Mouse (Mus musculus) adrenal gland, postnatal 36 days (tissue): ENCODE results near the gene Rpa1. TPM values are rescaled to one million over a fixed set of nuclear protein-coding genes. Genes with fewer than 3 reads are reported as not detected.
"Not testable (repeated sequence)": the region's sequence is repeated elsewhere in the genome, so short reads cannot be mapped to it uniquely, and the experiment has no call there.

Experiments
- DNase-seq, 2 experiments: peaks; one replicate each; pipeline ENCODE4 v3.0.0; 2021; ENCODE audit warnings: mixed read lengths in 1 of 2
- total RNA-seq, 2 experiments: library from RNA; stranded (reverse); gene quantifications; 2 replicates each; pipeline ENCODE4 v1.2.3; 2021

Rpa1 gene
- total RNA-seq, 2 experiments from 2014 or later = 51.3 to 56.1 TPM

- DNase-seq = peak in 1 of 2 experiments; percentile 25
Measured at GRCm38 (mm10) chr11:75286868-75287267, 61.3 kb downstream of the Rpa1 start.

GRCm38 (mm10) chr11:75285893-75286467, 62.1 kb downstream of the Rpa1 start:
- DNase-seq = peak; percentile 71 to 81

- DNase-seq = not testable (repeated sequence)
Measured at GRCm38 (mm10) chr11:75283784-75284183, 64.3 kb downstream of the Rpa1 start.

GRCm38 (mm10) chr11:75282496-75283120, 65.5 kb downstream of the Rpa1 start:
- DNase-seq = peak; percentile 55 to 79

GRCm38 (mm10) chr11:75281380-75282256, 66.5 kb downstream of the Rpa1 start:
- no peak for DNase-seq

- no peak for DNase-seq
Measured at GRCm38 (mm10) chr11:75280435-75281001, 67.6 kb downstream of the Rpa1 start.

- no peak for DNase-seq
Measured at GRCm38 (mm10) chr11:75280066-75280410, 68.1 kb downstream of the Rpa1 start.

- DNase-seq = peak; percentile 40 to 50
Measured at GRCm38 (mm10) chr11:75279342-75280065, 68.6 kb downstream of the Rpa1 start.

- DNase-seq = no peak
Measured at GRCm38 (mm10) chr11:75279013-75279341, 69.1 kb downstream of the Rpa1 start.

- no peak for DNase-seq
Measured at GRCm38 (mm10) chr11:75278115-75278514, 70.0 kb downstream of the Rpa1 start.

GRCm38 (mm10) chr11:75275035-75275434, 73.1 kb downstream of the Rpa1 start:
- no peak for DNase-seq

- DNase-seq = no peak
Measured at GRCm38 (mm10) chr11:75273466-75273865, 74.7 kb downstream of the Rpa1 start.

- DNase-seq = no peak
Measured at GRCm38 (mm10) chr11:75270985-75271434, 77.1 kb downstream of the Rpa1 start.

- no peak for DNase-seq
Measured at GRCm38 (mm10) chr11:75270276-75270984, 77.7 kb downstream of the Rpa1 start.

- DNase-seq = no peak
Measured at GRCm38 (mm10) chr11:75269213-75269612, 78.9 kb downstream of the Rpa1 start.

- peak in 1 of 2 experiments; percentile 69 for DNase-seq
Measured at GRCm38 (mm10) chr11:75268492-75268891, 79.6 kb downstream of the Rpa1 start.

GRCm38 (mm10) chr11:75267826-75268281, 80.3 kb downstream of the Rpa1 start:
- DNase-seq = peak; percentile 53 to 64

GRCm38 (mm10) chr11:75265545-75265944, 82.6 kb downstream of the Rpa1 start:
- DNase-seq = no peak

GRCm38 (mm10) chr11:75264550-75264949, 83.6 kb downstream of the Rpa1 start:
- no peak for DNase-seq

GRCm38 (mm10) chr11:75263964-75264312, 84.2 kb downstream of the Rpa1 start:
- DNase-seq = no peak

GRCm38 (mm10) chr11:75263274-75263963, 84.7 kb downstream of the Rpa1 start:
- no peak for DNase-seq
